Mouse (Mus musculus): ENCODE measurements around the gene AI661453. TPM values are rescaled to one million over a fixed set of nuclear protein-coding genes. Genes with fewer than 3 reads are reported as not detected.

AI661453 gene
- total RNA-seq, 2 experiments from 2014 or later = 0.49 to 0.59 TPM

- DNase-seq = no peak
These were observed 5.1 kb downstream of the AI661453 start for GRCm38 (mm10) chr17:47441296-47442051.

- no peak for DNase-seq
These were observed 5.9 kb downstream of the AI661453 start for GRCm38 (mm10) chr17:47442271-47442670.

- DNase-seq = no peak
These were observed 7.7 kb downstream of the AI661453 start for GRCm38 (mm10) chr17:47444113-47444512.

- no peak for DNase-seq
These were observed 9.1 kb downstream of the AI661453 start for GRCm38 (mm10) chr17:47445518-47445917.

- no peak for DNase-seq
These were observed 9.6 kb downstream of the AI661453 start for GRCm38 (mm10) chr17:47446025-47446424.

- no peak for DNase-seq
These were observed 10.1 kb downstream of the AI661453 start for GRCm38 (mm10) chr17:47446561-47446960.

GRCm38 (mm10) chr17:47448523-47449372 lies 12.3 kb downstream of the AI661453 start:
- DNase-seq = no peak

- no peak for DNase-seq
These were observed 13.0 kb downstream of the AI661453 start for GRCm38 (mm10) chr17:47449432-47449831.

GRCm38 (mm10) chr17:47450239-47450638 lies 13.8 kb downstream of the AI661453 start:
- no peak for DNase-seq

- DNase-seq = no peak
These were observed 14.6 kb downstream of the AI661453 start for GRCm38 (mm10) chr17:47450880-47451565.

- no peak for DNase-seq
These were observed 16.5 kb downstream of the AI661453 start for GRCm38 (mm10) chr17:47452886-47453285.

GRCm38 (mm10) chr17:47454675-47455074 lies 18.3 kb downstream of the AI661453 start:
- no peak for DNase-seq

GRCm38 (mm10) chr17:47458310-47458709 lies 21.9 kb downstream of the AI661453 start:
- DNase-seq = no peak

GRCm38 (mm10) chr17:47458936-47459335 lies 22.5 kb downstream of the AI661453 start:
- DNase-seq = no peak

- DNase-seq = no peak
These were observed 23.0 kb downstream of the AI661453 start for GRCm38 (mm10) chr17:47459341-47459919.

- no peak for DNase-seq
These were observed 25.3 kb downstream of the AI661453 start for GRCm38 (mm10) chr17:47461688-47462087.

GRCm38 (mm10) chr17:47462209-47462608 lies 25.8 kb downstream of the AI661453 start:
- DNase-seq = no peak

GRCm38 (mm10) chr17:47462728-47463388 lies 26.4 kb downstream of the AI661453 start:
- DNase-seq = no peak

GRCm38 (mm10) chr17:47464248-47464965 lies 28.0 kb downstream of the AI661453 start:
- DNase-seq = no peak

GRCm38 (mm10) chr17:47465016-47465415 lies 28.6 kb downstream of the AI661453 start:
- no peak for DNase-seq

GRCm38 (mm10) chr17:47466284-47466683 lies 29.9 kb downstream of the AI661453 start:
- DNase-seq = no peak

Measured in gastrocnemius, postnatal 25 days (tissue).